Mouse (Mus musculus): ENCODE data around the gene Fam129a. TPM values are rescaled to one million over a fixed set of nuclear protein-coding genes. Genes with fewer than 3 reads are reported as not detected.
"Not testable (repeated sequence)": the region's sequence is repeated elsewhere in the genome, so short reads cannot be mapped to it uniquely, and the experiment has no call there.

The Fam129a gene
- total RNA-seq, 2 experiments from 2014 or later: 1.7 to 2.4 TPM

GRCm38 (mm10) chr1:151583457-151584181 lies 12.6 kb downstream of the Fam129a start:
- no peak for DNase-seq (ENCODE audit: extremely low spot score in 1 of 2, low spot score in 1 of 2)

DNA sequence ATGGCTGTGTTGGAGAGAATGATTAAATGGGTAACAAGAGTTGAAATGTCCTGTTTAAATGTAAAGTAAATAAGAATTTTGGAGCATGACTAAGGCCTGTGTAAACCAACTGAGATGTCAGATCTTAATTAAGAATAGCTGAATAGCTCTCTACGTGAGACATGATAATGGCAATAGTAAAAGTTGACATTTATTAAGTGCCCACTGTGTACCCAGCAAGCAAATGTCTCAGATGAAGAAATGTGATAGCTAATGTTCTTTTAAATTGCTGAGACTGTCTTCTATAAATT lies 13.1 kb downstream of the Fam129a start:
- DNase-seq (ENCODE audit: extremely low spot score in 1 of 2, low spot score in 1 of 2): no peak

DNA sequence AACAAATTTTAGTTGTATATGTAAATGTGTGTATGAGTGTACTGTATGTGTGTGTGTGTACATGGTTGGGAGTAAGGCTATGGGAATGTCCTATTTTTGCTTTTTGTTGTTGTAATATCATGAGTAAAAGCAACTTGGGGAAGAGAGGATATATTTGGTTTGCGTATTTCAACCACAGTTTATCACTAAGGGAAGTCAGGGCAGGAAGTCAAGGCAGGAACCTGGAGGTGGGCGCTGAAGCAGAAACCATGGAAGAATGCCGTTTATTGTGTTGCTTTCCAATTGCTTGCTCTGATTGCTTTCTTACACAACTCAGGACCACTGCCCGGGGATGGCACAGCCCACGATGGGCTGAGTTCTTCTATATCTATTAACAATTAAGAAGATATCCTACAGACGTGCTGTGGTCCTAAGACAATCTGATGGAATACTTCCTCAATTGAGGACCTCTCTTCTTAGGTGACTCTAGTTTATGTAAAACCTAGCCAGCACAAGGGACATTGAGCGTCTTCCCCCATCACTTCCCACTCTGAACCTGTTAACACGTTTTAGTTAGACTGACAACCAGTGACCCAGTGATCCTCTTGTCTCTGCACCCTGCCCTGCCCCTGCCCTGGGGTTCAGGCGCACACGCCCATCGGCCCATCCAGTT lies 13.7 kb downstream of the Fam129a start:
- no peak for DNase-seq (ENCODE audit: extremely low spot score in 1 of 2, low spot score in 1 of 2)

- no peak for DNase-seq (ENCODE audit: extremely low spot score in 1 of 2, low spot score in 1 of 2)
Measured at GRCm38 (mm10) chr1:151585647-151586046, 14.7 kb downstream of the Fam129a start.

GRCm38 (mm10) chr1:151592085-151593017 lies 21.4 kb downstream of the Fam129a start:
- no peak for DNase-seq (ENCODE audit: extremely low spot score in 1 of 2, low spot score in 1 of 2)

GRCm38 (mm10) chr1:151594906-151595305 lies 23.9 kb downstream of the Fam129a start:
- no peak for DNase-seq (ENCODE audit: extremely low spot score in 1 of 2, low spot score in 1 of 2)

- DNase-seq (ENCODE audit: extremely low spot score in 1 of 2, low spot score in 1 of 2): no peak
Measured at GRCm38 (mm10) chr1:151595600-151596299, 24.8 kb downstream of the Fam129a start.

DNA sequence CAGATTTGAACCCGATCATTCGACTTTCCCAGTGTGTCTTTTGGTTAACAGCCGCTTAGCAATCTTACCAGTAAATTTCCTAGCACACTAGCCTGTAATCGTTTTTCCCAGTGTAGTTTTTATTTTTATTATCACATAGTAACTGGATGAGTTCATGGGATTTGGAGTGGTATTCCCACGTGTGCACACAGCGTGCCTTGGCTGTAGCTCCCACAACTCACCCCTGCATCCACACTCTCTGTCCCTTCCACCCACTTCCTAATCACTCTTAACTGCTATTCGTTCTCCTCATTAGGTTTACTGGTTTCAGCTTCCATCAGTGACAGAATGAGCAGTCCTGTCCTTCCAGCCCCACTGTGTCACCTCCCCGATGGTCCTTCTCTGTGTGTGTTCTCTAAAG lies 25.6 kb downstream of the Fam129a start:
- DNase-seq (ENCODE audit: extremely low spot score in 1 of 2, low spot score in 1 of 2): no peak

- DNase-seq (ENCODE audit: extremely low spot score in 1 of 2, low spot score in 1 of 2): no peak
Measured at GRCm38 (mm10) chr1:151597677-151598297, 26.8 kb downstream of the Fam129a start.

DNA sequence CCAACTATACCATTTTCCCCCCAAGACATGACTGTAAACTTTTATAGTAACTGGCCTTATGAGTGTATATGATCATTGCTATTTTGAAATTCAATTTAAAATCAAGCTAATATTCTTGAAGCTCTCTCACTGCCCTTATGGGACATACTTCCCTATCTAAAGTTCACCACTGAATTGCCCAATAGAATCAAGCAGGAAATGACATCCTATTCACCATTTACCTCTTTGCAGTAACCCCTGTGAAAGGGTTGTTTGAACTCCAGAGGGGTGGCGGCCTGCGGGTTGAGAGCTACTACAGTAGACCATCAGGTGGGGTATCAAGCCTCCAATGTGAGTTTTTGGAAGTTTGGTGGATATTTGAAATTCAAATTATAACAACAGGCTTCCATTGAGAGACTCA lies 27.9 kb downstream of the Fam129a start:
- DNase-seq (ENCODE audit: extremely low spot score in 1 of 2, low spot score in 1 of 2): no peak

- DNase-seq (ENCODE audit: extremely low spot score in 1 of 2, low spot score in 1 of 2): no peak
Measured at GRCm38 (mm10) chr1:151604328-151604727, 33.3 kb downstream of the Fam129a start.

- DNase-seq (ENCODE audit: extremely low spot score in 1 of 2, low spot score in 1 of 2): not testable (repeated sequence)
Measured at GRCm38 (mm10) chr1:151607957-151608356, 37.0 kb downstream of the Fam129a start.

DNA sequence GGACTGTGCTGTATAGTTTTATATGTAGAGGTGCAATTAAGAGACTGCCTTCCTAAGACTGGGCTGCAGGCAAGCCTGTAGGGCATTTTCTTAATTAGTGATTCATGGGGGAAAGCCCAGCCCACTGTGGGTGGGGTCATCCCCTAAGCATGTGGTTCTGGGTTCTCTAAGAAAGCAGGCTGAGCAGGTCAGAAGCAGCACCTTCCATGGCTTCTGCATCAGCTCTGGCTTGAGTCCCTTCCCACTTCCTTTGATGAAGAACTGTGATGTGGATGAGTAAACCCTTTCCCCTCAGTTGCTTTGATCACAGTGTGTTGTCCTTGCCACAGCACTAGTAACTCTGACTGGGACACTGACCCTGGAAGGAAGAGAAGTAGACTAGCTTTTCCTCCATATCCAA lies 39.6 kb downstream of the Fam129a start:
- no peak for DNase-seq (ENCODE audit: extremely low spot score in 1 of 2, low spot score in 1 of 2)

DNA sequence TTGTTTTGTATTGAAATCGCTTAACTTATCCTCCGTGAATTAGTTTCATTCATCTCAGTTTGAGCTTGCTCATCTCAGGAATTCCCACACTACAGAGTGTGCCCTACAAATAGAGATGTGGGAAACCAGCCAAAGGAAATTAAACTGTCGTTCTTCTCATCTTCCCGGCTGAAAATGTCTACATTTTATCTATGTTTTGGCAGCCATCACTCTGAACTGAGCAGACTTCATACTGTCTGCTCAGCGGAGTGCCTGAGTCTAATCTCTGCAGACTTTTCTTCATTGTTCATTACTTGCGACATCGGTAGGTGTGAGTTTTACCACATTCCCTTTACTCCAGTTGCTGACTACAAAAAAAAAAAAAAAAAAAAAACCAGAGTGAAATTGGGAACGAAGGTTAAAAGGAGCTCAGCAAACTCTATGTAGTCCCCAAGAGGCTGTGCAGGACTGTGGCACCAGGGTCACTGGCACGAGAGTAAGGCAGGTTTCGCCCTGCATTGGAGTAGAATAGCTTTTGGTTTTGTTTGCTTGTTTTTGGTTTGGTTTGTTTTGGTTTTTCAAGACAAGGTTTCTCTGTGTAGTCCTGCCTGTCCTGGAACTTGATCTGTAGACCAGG lies 43.4 kb downstream of the Fam129a start:
- no peak for DNase-seq (ENCODE audit: extremely low spot score in 1 of 2, low spot score in 1 of 2)

DNA sequence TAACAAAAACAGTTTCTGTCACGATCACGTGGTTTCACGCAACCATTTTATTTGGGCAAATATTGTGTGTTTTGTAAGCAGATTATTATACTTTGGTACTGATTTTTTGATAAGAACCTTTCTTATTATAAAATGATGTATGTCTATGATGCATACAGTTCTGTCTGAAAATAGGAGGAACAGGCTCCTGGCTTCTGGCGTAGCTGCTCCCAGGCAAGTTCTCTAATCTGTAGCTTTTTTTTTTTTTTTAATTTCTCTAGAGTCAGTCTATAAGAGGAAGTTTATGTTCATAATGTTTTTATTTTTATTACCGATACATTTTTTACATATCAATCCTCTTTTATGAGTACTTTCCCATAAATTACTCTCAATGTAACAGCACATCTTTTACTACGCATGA lies 44.6 kb downstream of the Fam129a start:
- no peak for DNase-seq (ENCODE audit: extremely low spot score in 1 of 2, low spot score in 1 of 2)

DNA sequence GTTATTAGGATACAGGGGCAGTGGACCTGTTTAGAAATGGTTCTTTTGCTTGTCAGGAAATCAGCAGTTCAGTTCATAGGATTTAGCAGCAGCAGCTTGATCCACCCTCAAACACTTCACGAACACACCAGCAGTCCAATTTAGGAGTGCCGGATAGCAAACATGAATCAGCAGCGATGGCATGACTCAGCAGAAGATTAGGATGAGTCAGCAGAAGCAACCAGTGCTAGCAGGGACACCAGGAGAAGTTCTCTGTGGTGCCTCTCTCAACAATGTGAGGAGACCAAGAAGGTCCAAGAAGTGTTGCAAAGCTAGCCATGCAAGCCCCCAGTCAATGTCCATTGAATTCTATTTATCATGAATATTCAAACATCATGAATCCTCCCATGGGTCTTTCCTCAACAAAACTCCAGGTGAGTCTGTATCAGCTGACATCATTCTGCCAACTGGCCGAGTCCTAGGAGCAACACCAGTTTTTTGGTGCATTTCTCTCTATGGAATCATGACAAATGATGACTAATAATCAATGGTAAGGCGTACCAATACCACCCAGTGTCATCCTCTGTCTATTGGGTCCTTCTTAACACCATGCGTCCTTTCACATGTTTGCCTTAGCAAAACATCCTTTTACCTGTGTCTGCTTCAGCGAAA lies 45.7 kb downstream of the Fam129a start:
- DNase-seq (ENCODE audit: extremely low spot score in 1 of 2, low spot score in 1 of 2): no peak

GRCm38 (mm10) chr1:151618251-151618650 lies 47.3 kb downstream of the Fam129a start:
- no peak for DNase-seq (ENCODE audit: extremely low spot score in 1 of 2, low spot score in 1 of 2)

- no peak for DNase-seq (ENCODE audit: extremely low spot score in 1 of 2, low spot score in 1 of 2)
Measured at GRCm38 (mm10) chr1:151619281-151619711, 48.3 kb downstream of the Fam129a start.

DNA sequence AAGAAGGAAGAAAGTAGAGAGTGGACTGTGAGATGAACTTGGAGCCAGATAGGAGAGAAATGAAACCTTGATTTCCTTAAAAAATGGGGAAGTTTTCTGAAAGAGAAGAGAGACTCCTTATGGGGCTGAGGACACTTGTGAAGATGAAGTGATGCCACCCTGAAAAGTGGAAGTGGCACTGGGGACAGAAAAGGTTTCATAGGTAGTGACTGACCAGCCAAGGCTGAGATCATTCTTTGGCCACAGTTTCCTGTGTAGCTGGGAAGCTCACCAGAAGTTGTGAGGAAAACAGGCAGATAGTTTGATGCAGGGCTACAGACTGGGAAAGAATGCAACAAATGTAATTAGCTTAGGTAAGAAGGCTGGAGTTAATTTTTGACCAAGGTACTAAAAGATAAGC lies 49.7 kb downstream of the Fam129a start:
- DNase-seq (ENCODE audit: extremely low spot score in 1 of 2, low spot score in 1 of 2): no peak

Measured in layer of hippocampus, postnatal 25 days (tissue).